Mouse (Mus musculus) hindbrain, embryonic 14.5 days (tissue): ENCODE results near the gene Rnf168. TPM values are rescaled to one million over a fixed set of nuclear protein-coding genes. Genes with fewer than 3 reads are reported as not detected.

Source experiments
- ATAC-seq: fragments of 200-750 bp; cut with Nextera tagmentation; 2 replicates; pipeline ENCODE4 v1.8.0; 2017; ENCODE audit warnings: moderate number of reproducible peaks, mild to moderate bottlenecking, moderate TSS enrichment, moderate library complexity; ENCODE audit not compliant: low FRiP score
- DNase-seq: peaks from one replicate; pipeline ENCODE4 v3.0.0-alpha.2; 2015; ENCODE audit warnings: low spot score
- H3K27ac ChIP-seq: fragments of 300-500 bp; sonication (generic); 2 replicates; pipeline ENCODE4 v1.5.1; 2014; ENCODE audit warnings: mild to moderate bottlenecking, moderate library complexity
- H3K27me3 ChIP-seq: fragments of 300-500 bp; sonication (generic); 2 replicates; pipeline ENCODE4 v1.6.1; 2014; ENCODE audit warnings: mild to moderate bottlenecking, low read length, mixed read lengths; ENCODE audit not compliant: control insufficient read depth, insufficient read depth
- H3K36me3 ChIP-seq: fragments of 300-500 bp; sonication (generic); replicated peaks from 2 replicates; pipeline ENCODE4 v1.6.1; 2014; ENCODE audit not compliant: control insufficient read depth, insufficient read depth
- H3K4me1 ChIP-seq: fragments of 300-500 bp; sonication (generic); replicated peaks from 2 replicates; pipeline ENCODE4 v1.6.1; 2014; ENCODE audit warnings: antibody characterized with exemption, low read length, mixed read lengths; ENCODE audit not compliant: control insufficient read depth, insufficient read depth
- H3K4me2 ChIP-seq: fragments of 300-500 bp; sonication (generic); replicated peaks from 2 replicates; pipeline ENCODE4 v1.6.1; 2014; ENCODE audit warnings: mild to moderate bottlenecking, moderate library complexity
- H3K4me3 ChIP-seq: fragments of 300-500 bp; sonication (generic); replicated peaks from 2 replicates; pipeline ENCODE4 v1.5.1; 2014; ENCODE audit warnings: mild to moderate bottlenecking, low read length
- H3K9ac ChIP-seq: fragments of 300-500 bp; sonication (generic); 2 replicates; pipeline ENCODE4 v1.6.1; 2014
- H3K9me3 ChIP-seq: fragments of 300-500 bp; sonication (generic); 2 replicates; pipeline ENCODE4 v1.6.1; 2016; ENCODE audit warnings: low read length; ENCODE audit not compliant: control insufficient read depth
- WGBS: fragments of 180-500 bp; shearing (Covaris S2); extraction: QIAGEN DNeasy Blood & Tissue Kit; methylation state at CpG from one replicate; pipeline ENCODE4 v1.1.7; 2014; 5-methylcytosine and 5-hydroxymethylcytosine counted together
- microRNA counts: library from miRNA; unstranded; fragments of <30 nt; microRNA quantifications from one replicate; lab custom pipeline; 2016
- microRNA-seq: library from miRNA; unstranded; fragments of <30 nt; microRNA quantifications from one replicate; pipeline ENCODE4, GENCODE M21; 2016
- polyA plus RNA-seq: library from polyadenylated mRNA; unstranded; fragments of >200 nt; fragmentation: Nextera tagmentation; extraction: Ambion mirVana; gene quantifications from 2 replicates; pipeline ENCODE4 v1.2.1, GENCODE M21; 2014

Gene Rnf168
- polyA plus RNA-seq, 1 experiment from 2014 or later = 23.2 TPM

DNA sequence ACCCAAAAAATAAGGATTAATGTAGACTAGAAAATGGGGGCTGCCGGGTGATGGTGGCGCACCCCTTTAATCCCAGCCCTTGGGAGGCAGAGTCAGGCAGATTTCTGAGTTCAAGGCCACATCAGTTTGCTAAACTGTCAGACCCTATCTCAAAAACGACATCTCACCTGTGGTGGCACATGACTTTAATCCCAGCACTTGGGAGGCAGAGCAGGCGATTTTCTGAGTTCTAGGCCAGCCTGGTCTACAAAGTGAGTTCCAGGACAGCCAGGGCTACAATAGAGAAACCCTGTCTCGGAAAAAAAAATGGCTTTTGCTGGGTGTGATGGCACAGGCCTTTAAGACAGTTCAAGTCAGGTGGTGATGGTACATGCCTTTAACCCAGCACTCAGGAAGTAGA is 57.9 kb downstream of the Rnf168 start:
- H3K9ac ChIP-seq = no peak overlapping the region
- DNase-seq (no peak), ATAC-seq (no peak)
- H3K27ac ChIP-seq = no peak overlapping the region
- no peaks in the 10 kb centered on the region for H3K9me3 ChIP-seq
- H3K4me3 ChIP-seq = no peak overlapping the region
- 96% methylated on average over 5 of the region's 5 CpGs for WGBS
- no peak overlapping the region for H3K4me2 ChIP-seq
- peaks cover 14% of the 10 kb centered on the region for H3K4me1 ChIP-seq
- H3K27me3 ChIP-seq = no peaks in the 10 kb centered on the region
- H3K36me3 ChIP-seq = no peaks in the 10 kb centered on the region

DNA sequence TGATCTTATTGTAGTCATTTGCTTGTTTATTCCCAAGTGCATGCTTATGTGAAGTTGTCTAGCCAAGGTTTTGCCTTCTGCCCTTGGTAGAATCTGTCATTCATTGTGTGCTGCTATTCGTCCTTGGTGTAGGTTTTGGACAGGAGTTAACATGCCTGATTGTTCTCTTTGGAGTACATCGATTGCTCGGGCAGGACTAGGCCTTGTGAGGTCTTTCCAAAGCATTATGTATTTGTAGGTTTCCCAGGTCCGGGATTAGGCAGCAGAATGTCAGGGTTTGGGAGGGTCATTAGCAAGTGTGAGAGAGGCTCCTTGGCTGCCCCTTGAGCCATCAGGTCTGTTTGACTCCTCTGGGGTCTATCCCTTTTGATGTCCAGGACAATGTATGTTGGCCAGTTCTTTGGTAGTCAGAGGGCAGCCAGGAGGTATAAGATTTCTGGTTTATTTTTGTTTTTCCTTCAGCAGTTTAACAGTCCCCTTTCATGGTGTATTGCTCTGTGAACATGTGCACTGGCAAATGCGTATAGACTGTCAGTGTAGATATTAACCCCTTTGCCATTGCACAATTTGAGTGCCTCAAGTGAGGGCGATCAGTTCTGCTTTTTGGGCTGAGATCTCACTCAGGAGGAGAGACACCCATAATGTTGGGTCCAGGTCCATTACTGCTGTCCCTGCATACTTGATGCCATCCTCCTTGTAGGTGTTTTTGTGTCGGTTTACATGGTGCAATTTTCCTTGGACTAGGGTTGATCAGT is 58.9 kb downstream of the Rnf168 start:
- no peak overlapping the region for H3K4me2 ChIP-seq
- H3K36me3 ChIP-seq = no peaks in the 10 kb centered on the region
- no peak overlapping the region for H3K4me3 ChIP-seq
- H3K27me3 ChIP-seq = no peaks in the 10 kb centered on the region
- ATAC-seq (no peak), DNase-seq (no peak)
- H3K4me1 ChIP-seq = peaks cover 14% of the 10 kb centered on the region
- no peak overlapping the region for H3K9ac ChIP-seq
- no peaks in the 10 kb centered on the region for H3K9me3 ChIP-seq
- no peak overlapping the region for H3K27ac ChIP-seq
- WGBS = 85% methylated on average over 7 of the region's 7 CpGs

DNA sequence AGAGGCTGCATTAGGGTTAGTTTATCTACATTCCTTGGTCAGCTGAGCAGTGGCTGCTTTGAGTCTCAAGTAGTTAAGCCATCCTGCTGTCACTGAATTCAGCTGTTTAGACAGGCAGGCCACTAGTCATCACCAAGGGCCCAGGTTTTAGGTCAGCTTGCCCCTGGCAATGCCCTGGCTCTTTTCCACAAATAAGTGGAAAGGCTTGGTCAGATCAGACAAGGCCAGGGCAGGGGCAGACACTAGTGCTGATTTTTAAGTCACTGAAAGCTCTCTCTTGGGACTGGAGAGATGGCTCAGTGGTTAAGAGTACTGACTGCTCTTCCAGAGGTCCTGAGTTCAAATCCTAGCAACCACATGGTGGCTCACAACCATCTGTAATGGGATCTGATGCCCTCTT is 59.7 kb downstream of the Rnf168 start:
- Histone ChIP-seq H3K4me2 (no peak overlapping the region), H3K4me1 (peaks cover 14% of the 10 kb centered on the region), H3K4me3 (no peak overlapping the region), H3K9me3 (no peaks in the 10 kb centered on the region), H3K36me3 (no peaks in the 10 kb centered on the region), H3K9ac (no peak overlapping the region), H3K27ac (no peak overlapping the region), H3K27me3 (no peaks in the 10 kb centered on the region)
- ATAC-seq = no peak
- DNase-seq = no peak

DNA sequence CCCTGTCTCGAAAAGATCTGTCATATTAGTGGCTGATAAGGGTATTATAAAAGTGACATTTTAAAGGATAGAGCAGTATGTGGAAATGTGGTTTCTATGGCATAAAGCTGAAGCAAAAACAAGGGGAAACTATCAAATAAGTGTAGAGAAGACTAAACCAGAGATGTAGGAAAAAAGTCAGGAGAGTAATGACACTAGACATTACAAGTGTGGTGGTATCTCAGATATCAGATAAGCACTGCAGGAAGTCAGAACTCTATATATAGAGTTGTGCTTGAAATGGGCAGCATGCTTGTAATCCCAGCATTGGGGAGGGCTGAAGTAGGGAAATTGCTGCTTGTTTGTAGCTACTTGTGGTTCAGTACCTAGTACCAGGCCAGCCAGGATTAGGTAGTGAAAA is 63.2 kb downstream of the Rnf168 start:
- no peak for DNase-seq
- WGBS = 94% methylated on average over 1 of the region's 1 CpGs
- Histone ChIP-seq H3K4me1 (peaks cover 7% of the 10 kb centered on the region), H3K4me2 (no peak overlapping the region), H3K27ac (no peak overlapping the region), H3K27me3 (no peaks in the 10 kb centered on the region), H3K36me3 (no peaks in the 10 kb centered on the region), H3K9me3 (no peaks in the 10 kb centered on the region), H3K4me3 (no peak overlapping the region), H3K9ac (no peak overlapping the region)
- no peak for ATAC-seq

DNA sequence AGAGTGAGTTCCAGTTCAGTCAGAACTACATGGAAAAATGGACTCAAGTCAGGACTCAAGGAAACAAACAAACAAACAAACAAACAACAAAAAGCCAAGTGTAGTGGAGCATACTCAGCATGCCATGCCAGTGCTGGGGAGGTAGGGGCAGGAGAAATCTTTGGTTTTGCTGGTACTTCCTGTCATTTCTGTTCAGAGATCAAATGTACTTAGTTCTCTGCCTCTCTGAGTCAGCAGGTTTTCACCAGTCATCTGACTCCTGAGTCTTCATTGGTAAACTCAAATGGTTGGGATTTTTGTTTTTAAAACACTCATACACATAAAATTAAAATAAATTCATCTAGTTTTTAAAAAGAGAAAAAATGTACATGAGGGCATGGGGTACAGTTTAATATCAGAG is 68.3 kb downstream of the Rnf168 start:
- Histone ChIP-seq H3K27me3 (no peaks in the 10 kb centered on the region), H3K36me3 (no peaks in the 10 kb centered on the region), H3K9me3 (no peaks in the 10 kb centered on the region), H3K4me3 (no peak overlapping the region), H3K27ac (no peak overlapping the region), H3K4me2 (no peak overlapping the region), H3K9ac (no peak overlapping the region), H3K4me1 (no peaks in the 10 kb centered on the region)
- no peak for ATAC-seq
- DNase-seq = no peak

DNA sequence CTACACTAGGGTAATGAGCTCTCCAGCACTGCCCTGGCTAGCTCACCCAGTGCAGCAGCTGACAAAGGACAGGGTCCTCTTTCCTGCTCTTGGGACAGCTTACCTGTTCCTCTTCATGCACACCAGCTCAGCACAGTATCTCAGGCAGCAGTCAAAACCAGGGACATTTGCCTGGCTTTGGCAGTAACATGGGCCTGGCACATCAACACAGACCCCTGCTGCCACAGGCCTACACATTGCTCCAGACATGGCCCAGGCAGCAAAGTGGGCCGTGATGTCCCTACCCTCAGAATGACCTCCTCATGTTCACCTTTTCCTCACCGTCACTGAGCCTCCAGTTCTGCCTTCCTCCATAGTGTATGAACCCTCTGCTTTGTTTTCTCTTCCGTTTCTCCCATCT is 73.5 kb downstream of the Rnf168 start:
- Histone ChIP-seq H3K36me3 (peaks cover 27% of the 10 kb centered on the region), H3K27ac (no peak overlapping the region), H3K9me3 (no peaks in the 10 kb centered on the region), H3K4me1 (no peaks in the 10 kb centered on the region), H3K4me2 (no peak overlapping the region), H3K9ac (no peak overlapping the region), H3K27me3 (no peaks in the 10 kb centered on the region), H3K4me3 (no peak overlapping the region)
- DNase-seq (no peak), ATAC-seq (no peak)
- 95% methylated on average over 3 of the region's 3 CpGs for WGBS

MicroRNA genes within 50 kb of the gene (microRNA counts, 519-probe panel; counts per million panel counts)
- not detected for microRNA mmu-miR-1946a (lab: Ali Mortazavi, UCI)

Small RNA genes lying within 50 kb of the gene (microRNA-seq; reads per million reads assigned to microRNA genes)
- not detected for gene Mir1946a

Other genes starting within 250 kb of the Rnf168 start
- gene Pak2, start 198.1 kb upstream of the Rnf168 start, polyA plus RNA-seq = 30.6 and 34.5 TPM in 2 replicates
- gene Pigx, start 177.7 kb upstream of the Rnf168 start, polyA plus RNA-seq = 96.8 and 109 TPM in 2 replicates
- gene Cep19, start 177.7 kb upstream of the Rnf168 start, polyA plus RNA-seq = 50.3 and 53.0 TPM in 2 replicates
- gene Nrros, start 111.9 kb upstream of the Rnf168 start, polyA plus RNA-seq = 6.9 and 7.9 TPM in 2 replicates
- not detected in 2 replicates for gene Bex6, start 97.6 kb upstream of the Rnf168 start, polyA plus RNA-seq
- 19.0 and 20.3 TPM in 2 replicates for gene Fbxo45, start 30.3 kb upstream of the Rnf168 start, polyA plus RNA-seq
- gene Wdr53, start 30.2 kb upstream of the Rnf168 start, polyA plus RNA-seq = 11.0 and 15.6 TPM in 2 replicates
- 0.19 TPM in 1 of 2 replicates, not detected in the other for gene Smco1, start 6.0 kb upstream of the Rnf168 start, polyA plus RNA-seq
- gene Ubxn7, start 54.8 kb downstream of the Rnf168 start, polyA plus RNA-seq = 23.4 and 23.8 TPM in 2 replicates
- gene Tm4sf19, start 123.0 kb downstream of the Rnf168 start, polyA plus RNA-seq = not detected in 2 replicates
- gene Tctex1d2, start 142.2 kb downstream of the Rnf168 start, polyA plus RNA-seq = 37.5 and 49.7 TPM in 2 replicates
- gene Pcyt1a, start 153.5 kb downstream of the Rnf168 start, polyA plus RNA-seq = 53.1 and 54.5 TPM in 2 replicates
- gene Slc51a, start 210.4 kb downstream of the Rnf168 start, polyA plus RNA-seq = 0.23 and 0.47 TPM in 2 replicates
- not detected in 2 replicates for gene Zdhhc19, start 218.8 kb downstream of the Rnf168 start, polyA plus RNA-seq